Mouse (Mus musculus): ENCODE measurements around the gene Rnf216.

Gene Rnf216

GRCm38 (mm10) chr5:143103231-143103630 is 9.6 kb downstream of the Rnf216 start:
- no peak for ATAC-seq (ENCODE audit: insufficient number of reproducible peaks, low FRiP score, low TSS enrichment)

- ATAC-seq (ENCODE audit: insufficient number of reproducible peaks, low FRiP score, low TSS enrichment) = no peak
Observed at GRCm38 (mm10) chr5:143101626-143102025, 11.2 kb downstream of the Rnf216 start.

GRCm38 (mm10) chr5:143095256-143095655 is 17.5 kb downstream of the Rnf216 start:
- no peak for ATAC-seq (ENCODE audit: insufficient number of reproducible peaks, low FRiP score, low TSS enrichment)

GRCm38 (mm10) chr5:143092891-143093290 is 19.9 kb downstream of the Rnf216 start:
- no peak for ATAC-seq (ENCODE audit: insufficient number of reproducible peaks, low FRiP score, low TSS enrichment)

- ATAC-seq (ENCODE audit: insufficient number of reproducible peaks, low FRiP score, low TSS enrichment) = no peak
Observed at GRCm38 (mm10) chr5:143084898-143085297, 27.9 kb downstream of the Rnf216 start.

- no peak for ATAC-seq (ENCODE audit: insufficient number of reproducible peaks, low FRiP score, low TSS enrichment)
Observed at GRCm38 (mm10) chr5:143079806-143080205, 33.0 kb downstream of the Rnf216 start.

GRCm38 (mm10) chr5:143076603-143077143 is 36.1 kb downstream of the Rnf216 start:
- no peak for ATAC-seq (ENCODE audit: insufficient number of reproducible peaks, low FRiP score, low TSS enrichment)

GRCm38 (mm10) chr5:143075987-143076386 is 36.8 kb downstream of the Rnf216 start:
- ATAC-seq (ENCODE audit: insufficient number of reproducible peaks, low FRiP score, low TSS enrichment) = no peak

- no peak for ATAC-seq (ENCODE audit: insufficient number of reproducible peaks, low FRiP score, low TSS enrichment)
Observed at GRCm38 (mm10) chr5:143069048-143069447, 43.7 kb downstream of the Rnf216 start.

- no peak for ATAC-seq (ENCODE audit: insufficient number of reproducible peaks, low FRiP score, low TSS enrichment)
Observed at GRCm38 (mm10) chr5:143068382-143068781, 44.4 kb downstream of the Rnf216 start.

- no peak for ATAC-seq (ENCODE audit: insufficient number of reproducible peaks, low FRiP score, low TSS enrichment)
Observed at GRCm38 (mm10) chr5:143066551-143066958, 46.2 kb downstream of the Rnf216 start.

GRCm38 (mm10) chr5:143066096-143066495 is 46.7 kb downstream of the Rnf216 start:
- ATAC-seq (ENCODE audit: insufficient number of reproducible peaks, low FRiP score, low TSS enrichment) = no peak

GRCm38 (mm10) chr5:143065230-143065629 is 47.6 kb downstream of the Rnf216 start:
- ATAC-seq (ENCODE audit: insufficient number of reproducible peaks, low FRiP score, low TSS enrichment) = no peak

GRCm38 (mm10) chr5:143062251-143062650 is 50.5 kb downstream of the Rnf216 start:
- no peak for ATAC-seq (ENCODE audit: insufficient number of reproducible peaks, low FRiP score, low TSS enrichment)

- ATAC-seq (ENCODE audit: insufficient number of reproducible peaks, low FRiP score, low TSS enrichment) = no peak
Observed at GRCm38 (mm10) chr5:143061511-143061910, 51.3 kb downstream of the Rnf216 start.

GRCm38 (mm10) chr5:143060774-143061385 is 51.9 kb downstream of the Rnf216 start:
- ATAC-seq (ENCODE audit: insufficient number of reproducible peaks, low FRiP score, low TSS enrichment) = no peak

GRCm38 (mm10) chr5:143059958-143060357 is 52.8 kb downstream of the Rnf216 start:
- no peak for ATAC-seq (ENCODE audit: insufficient number of reproducible peaks, low FRiP score, low TSS enrichment)

- ATAC-seq (ENCODE audit: insufficient number of reproducible peaks, low FRiP score, low TSS enrichment) = no peak
Observed at GRCm38 (mm10) chr5:143059182-143059581, 53.6 kb downstream of the Rnf216 start.

- no peak for ATAC-seq (ENCODE audit: insufficient number of reproducible peaks, low FRiP score, low TSS enrichment)
Observed at GRCm38 (mm10) chr5:143058675-143059074, 54.1 kb downstream of the Rnf216 start.

GRCm38 (mm10) chr5:143058208-143058607 is 54.6 kb downstream of the Rnf216 start:
- ATAC-seq (ENCODE audit: insufficient number of reproducible peaks, low FRiP score, low TSS enrichment) = no peak

GRCm38 (mm10) chr5:143057753-143058152 is 55.0 kb downstream of the Rnf216 start:
- no peak for ATAC-seq (ENCODE audit: insufficient number of reproducible peaks, low FRiP score, low TSS enrichment)

GRCm38 (mm10) chr5:143056191-143056880 is 56.5 kb downstream of the Rnf216 start:
- ATAC-seq (ENCODE audit: insufficient number of reproducible peaks, low FRiP score, low TSS enrichment) = no peak
